Mouse (Mus musculus) MEL (cell line): ENCODE results near the gene Ssr1. TPM values are rescaled to one million over a fixed set of nuclear protein-coding genes. Genes with fewer than 3 reads are reported as not detected.

Experiments used
- DNase-seq: peaks from one replicate; pipeline ENCODE4 v3.0.0; 2011; ENCODE audit warnings: low read depth, low spot score
- H3K27ac ChIP-seq: 2 replicates; pipeline ENCODE4 v1.5.1; 2012; ENCODE audit warnings: low read depth, mild to moderate bottlenecking, control low read depth, low read length, moderate library complexity; ENCODE audit not compliant: control insufficient read depth
- H3K27me3 ChIP-seq, 2 experiments: fragments of 150-350 bp in 1 of 2; sonication (generic) in 1 of 2; 2 replicates each; pipeline ENCODE4 v1.6.1; 2012; ENCODE audit warnings: low read length in 2 of 2, mild to moderate bottlenecking in 2 of 2, improper control_type of control experiment in 1 of 2, moderate library complexity in 1 of 2; ENCODE audit not compliant: insufficient read depth in 2 of 2, control insufficient read depth in 1 of 2
- H3K36me3 ChIP-seq, 2 experiments: 2 replicates each; pipeline ENCODE4 v1.6.1; 2012 to 2014; ENCODE audit warnings: low read length in 2 of 2, improper control_type of control experiment in 1 of 2, inconsistent platforms in 1 of 2, mild to moderate bottlenecking in 1 of 2; ENCODE audit not compliant: insufficient read depth in 2 of 2, control insufficient read depth in 1 of 2
- H3K4me1 ChIP-seq, 2 experiments: fragments of 150-350 bp in 1 of 2; sonication (generic) in 1 of 2; 2 replicates each; pipeline ENCODE4 v1.6.1; 2012; ENCODE audit warnings: low read length in 2 of 2, improper control_type of control experiment in 1 of 2, mild to moderate bottlenecking in 1 of 2; ENCODE audit not compliant: insufficient read depth in 2 of 2, control insufficient read depth in 1 of 2
- H3K4me3 ChIP-seq, 2 experiments: fragments of 150-350 bp in 1 of 2; sonication (generic) in 1 of 2; 2 replicates each; pipeline ENCODE4 v1.5.1; 2012; ENCODE audit warnings: low read depth in 2 of 2, low read length in 2 of 2, mild to moderate bottlenecking in 2 of 2, moderate library complexity in 2 of 2, control low read depth in 1 of 2, improper control_type of control experiment in 1 of 2; ENCODE audit not compliant: control insufficient read depth in 1 of 2, insufficient read depth in 1 of 2
- H3K79me2 ChIP-seq: 2 replicates; pipeline ENCODE4 v1.6.1; 2012; ENCODE audit warnings: mild to moderate bottlenecking, low read length, moderate library complexity; ENCODE audit not compliant: control insufficient read depth, poor library complexity, insufficient read depth
- H3K9ac ChIP-seq: 2 replicates; pipeline ENCODE4 v1.6.1; 2012; ENCODE audit warnings: low read depth, mild to moderate bottlenecking, control low read depth, low read length, moderate library complexity; ENCODE audit not compliant: control insufficient read depth, poor library complexity, severe bottlenecking
- H3K9me3 ChIP-seq: fragments of 150-350 bp; sonication (generic); replicated peaks from 2 replicates; pipeline ENCODE4 v1.6.1; 2012; ENCODE audit warnings: mild to moderate bottlenecking, low read length, improper control_type of control experiment, moderate library complexity; ENCODE audit not compliant: insufficient read depth
- BHLHE40 ChIP-seq: IDR thresholded peaks from 2 replicates; pipeline ENCODE4 v1.6.1; 2012; ENCODE audit warnings: low read depth, mild to moderate bottlenecking, inconsistent platforms, low read length, improper control_type of control experiment, borderline replicate concordance
- CHD2 ChIP-seq: IDR thresholded peaks from 2 replicates; pipeline ENCODE4 v1.6.1; 2011; ENCODE audit warnings: low read length, improper control_type of control experiment
- CTCF ChIP-seq, 3 experiments: IDR thresholded peaks in 2 of 3; conservative IDR thresholded peaks in 1 of 3; 2 replicates each; pipeline ENCODE4 v1.5.1; 2011 to 2012; ENCODE audit warnings: low read length in 3 of 3, low read depth in 2 of 3, mild to moderate bottlenecking in 2 of 3, improper control_type of control experiment in 1 of 3, inconsistent platforms in 1 of 3, mixed read lengths in 1 of 3, moderate library complexity in 1 of 3; ENCODE audit not compliant: control insufficient read depth in 1 of 3, insufficient read depth in 1 of 3, poor library complexity in 1 of 3, severe bottlenecking in 1 of 3
- E2F4 ChIP-seq: IDR thresholded peaks from 2 replicates; pipeline ENCODE4 v1.6.1; 2011; ENCODE audit warnings: low read depth, low read length, improper control_type of control experiment, borderline replicate concordance
- ELF1 ChIP-seq: IDR thresholded peaks from 2 replicates; pipeline ENCODE4 v1.6.1; 2014; ENCODE audit warnings: low read depth, mild to moderate bottlenecking, inconsistent platforms, low read length, improper control_type of control experiment, moderate library complexity
- ETS1 ChIP-seq: IDR thresholded peaks from 2 replicates; pipeline ENCODE4 v1.6.1; 2012; ENCODE audit warnings: low read depth, mild to moderate bottlenecking, inconsistent platforms, low read length, improper control_type of control experiment, moderate library complexity
- GATA1 ChIP-seq: IDR thresholded peaks from 2 replicates; pipeline ENCODE4 v1.6.1; 2011; ENCODE audit warnings: low read depth, low read length, improper control_type of control experiment
- HCFC1 ChIP-seq: IDR thresholded peaks from 2 replicates; pipeline ENCODE4 v1.6.1; 2012; ENCODE audit warnings: low read depth, mild to moderate bottlenecking, inconsistent platforms, low read length, improper control_type of control experiment, moderate library complexity
- KAT2A ChIP-seq: conservative IDR thresholded peaks from 2 replicates; pipeline ENCODE4 v1.6.1; 2012; ENCODE audit warnings: low read depth, low read length, improper control_type of control experiment, inconsistent platforms
- MAFK ChIP-seq: IDR thresholded peaks from 2 replicates; pipeline ENCODE4 v1.6.1; 2011; ENCODE audit warnings: low read depth, mild to moderate bottlenecking, low read length, improper control_type of control experiment, borderline replicate concordance
- MEF2A ChIP-seq: IDR thresholded peaks from 2 replicates; pipeline ENCODE4 v1.6.1; 2014; ENCODE audit warnings: low read depth, mild to moderate bottlenecking, inconsistent platforms, low read length, improper control_type of control experiment; ENCODE audit not compliant: poor library complexity, insufficient replicate concordance, severe bottlenecking; ENCODE audit errors: extremely low read depth
- NELFE ChIP-seq: IDR thresholded peaks from 2 replicates; pipeline ENCODE4 v1.6.1; 2011; ENCODE audit warnings: low read depth, low read length, improper control_type of control experiment
- POLR2A ChIP-seq, 2 experiments: IDR thresholded peaks; 2 replicates each; pipeline ENCODE4 v1.6.1; 2011 to 2012; ENCODE audit warnings: low read length in 2 of 2, mild to moderate bottlenecking in 2 of 2, control low read depth in 1 of 2, improper control_type of control experiment in 1 of 2, low read depth in 1 of 2, moderate library complexity in 1 of 2; ENCODE audit not compliant: control insufficient read depth in 1 of 2, insufficient read depth in 1 of 2, poor library complexity in 1 of 2
- POLR2AphosphoS2 ChIP-seq: IDR thresholded peaks from 2 replicates; pipeline ENCODE4 v1.6.1; 2011; ENCODE audit warnings: low read length, improper control_type of control experiment
- POLR2AphosphoS5 ChIP-seq: IDR thresholded peaks from 2 replicates; pipeline ENCODE4 v1.6.1; 2012; ENCODE audit warnings: low read depth, borderline replicate concordance, mild to moderate bottlenecking, inconsistent platforms, low read length, moderate library complexity, mixed read lengths
- RAD21 ChIP-seq: IDR thresholded peaks from 2 replicates; pipeline ENCODE4 v1.6.1; 2011; ENCODE audit warnings: mild to moderate bottlenecking, low read depth, low read length, improper control_type of control experiment
- RCOR1 ChIP-seq: IDR thresholded peaks from 2 replicates; pipeline ENCODE4 v1.6.1; 2012; ENCODE audit warnings: low read depth, mild to moderate bottlenecking, inconsistent platforms, low read length, improper control_type of control experiment
- SIN3A ChIP-seq: IDR thresholded peaks from 2 replicates; pipeline ENCODE4 v1.6.1; 2012; ENCODE audit warnings: low read length, improper control_type of control experiment, inconsistent platforms
- TBP ChIP-seq: IDR thresholded peaks from 2 replicates; pipeline ENCODE4 v1.8.0; 2011; ENCODE audit warnings: low read depth, low read length, improper control_type of control experiment
- USF1 ChIP-seq: IDR thresholded peaks from 2 replicates; pipeline ENCODE4 v1.6.1; 2014; ENCODE audit warnings: low read depth, mild to moderate bottlenecking, inconsistent platforms, low read length, improper control_type of control experiment, moderate library complexity
- ZC3H11A ChIP-seq: IDR thresholded peaks from 2 replicates; pipeline ENCODE4 v1.6.1; 2012; ENCODE audit warnings: low read depth, mild to moderate bottlenecking, inconsistent platforms, low read length, improper control_type of control experiment
- ZKSCAN1 ChIP-seq: IDR thresholded peaks from 2 replicates; pipeline ENCODE4 v1.6.1; 2012; ENCODE audit warnings: low read depth, mild to moderate bottlenecking, inconsistent platforms, low read length, improper control_type of control experiment, moderate library complexity
- ZNF384 ChIP-seq: IDR thresholded peaks from 2 replicates; pipeline ENCODE4 v1.6.1; 2012; ENCODE audit warnings: low read depth, mild to moderate bottlenecking, inconsistent platforms, low read length, improper control_type of control experiment
- polyA plus RNA-seq, 2 experiments: library from polyadenylated mRNA; stranded (reverse) in 1 of 2; unstranded in 1 of 2; fragments of >175 nt in 1 of 2; fragments of >200 nt in 1 of 2; gene quantifications; 2 replicates each; pipeline versions ENCODE4 v1.2.1 to v1.2.4; 2012; ENCODE audit warnings: low replicate concordance in 2 of 2, low read depth in 1 of 2; ENCODE audit not compliant: insufficient read length in 2 of 2, insufficient read depth in 1 of 2, missing spikeins in 1 of 2
- total RNA-seq: library from RNA; depleted of rRNA; stranded (reverse); fragments of 300-350 nt; gene quantifications from 2 replicates; pipeline ENCODE4 v1.2.3, GENCODE M21; 2012

Gene Ssr1
- total and polyA plus RNA-seq, 3 experiments = 30.9 to 104 (median 77.2) TPM

- Histone ChIP-seq H3K36me3 (peaks cover 0 to 32% of the 10 kb centered on the region in 2 experiments; a peak in 2 of 4 replicates), H3K27me3 (no peaks in the 10 kb centered on the region), H3K27ac (no peak overlapping the region), H3K9ac (no peak overlapping the region), H3K9me3 (no peaks in the 10 kb centered on the region), H3K79me2 (no peaks in the 10 kb centered on the region), H3K4me1 (no peaks in the 10 kb centered on the region), H3K4me3 (no peak overlapping the region)
- DNase-seq = no peak
- TF ChIP-seq ZNF384 (no peak), E2F4 (no peak), POLR2A (IDR thresholded peaks at IDR 0.05; ENCODE audit: control insufficient read depth in 1 of 2, insufficient read depth in 1 of 2, low read depth in 1 of 2, low read length in 2 of 2, poor library complexity in 1 of 2) (no peak), HCFC1 (no peak), NELFE (no peak), CTCF (IDR thresholded peaks at IDR 0.05 in 2 of 3, conservative IDR thresholded peaks at IDR 0.05 in 1 of 3; ENCODE audit: control insufficient read depth in 1 of 3, insufficient read depth in 1 of 3, low read depth in 2 of 3, low read length in 3 of 3, poor library complexity in 1 of 3, severe bottlenecking in 1 of 3) (no peak), TBP (no peak), KAT2A (no peak), POLR2AphosphoS2 (no peak), ELF1 (no peak), ZC3H11A (no peak), MEF2A (no peak), CHD2 (no peak), RCOR1 (no peak), ZKSCAN1 (no peak), GATA1 (no peak)
Measured at GRCm38 (mm10) chr13:37924461-37924948, 69.5 kb downstream of the Ssr1 start.

- DNase-seq = no peak
- TF ChIP-seq BHLHE40 = no peak
- no peak for TF ChIP-seq RAD21
- TF ChIP-seq SIN3A = no peak
- TF ChIP-seq TBP = no peak
- no peak for TF ChIP-seq MAFK
- no peak for TF ChIP-seq USF1
- no peak for TF ChIP-seq ETS1
- TF ChIP-seq POLR2AphosphoS5 = no peak
- TF ChIP-seq, all 39 proteins: peak for 0
- peaks cover 0 to 31% of the 10 kb centered on the region in 2 experiments; a peak in 2 of 4 replicates for H3K36me3 ChIP-seq
Measured at GRCm38 (mm10) chr13:37923643-37924460, 70.2 kb downstream of the Ssr1 start.

More at GRCm38 (mm10) chr13:37923643-37924460, 70.2 kb downstream of the Ssr1 start:
- Histone ChIP-seq H3K9ac (no peak overlapping the region), H3K4me1 (no peaks in the 10 kb centered on the region), H3K4me3 (no peak overlapping the region), H3K27ac (no peak overlapping the region), H3K9me3 (no peaks in the 10 kb centered on the region), H3K27me3 (no peaks in the 10 kb centered on the region), H3K79me2 (no peaks in the 10 kb centered on the region)
